Mouse (Mus musculus) thymus, adult 2 months (tissue): ENCODE data around the gene 9530003J23Rik. TPM values are rescaled to one million over a fixed set of nuclear protein-coding genes. Genes with fewer than 3 reads are reported as not detected.

Experiments
- DNase-seq: peaks from one replicate; pipeline ENCODE4 v3.0.0; 2021
- H3K27ac ChIP-seq: fragments of 200-500 bp; 2 replicates; pipeline ENCODE4 v1.5.1; 2012; ENCODE audit warnings: low read length, control low read depth; ENCODE audit not compliant: control insufficient read depth, insufficient read depth
- H3K27me3 ChIP-seq: fragments of 200-500 bp; 2 replicates; pipeline ENCODE4 v1.6.1; 2012; ENCODE audit warnings: mild to moderate bottlenecking, low read length, moderate library complexity, mixed read lengths; ENCODE audit not compliant: control insufficient read depth, insufficient read depth
- H3K36me3 ChIP-seq: fragments of 200-500 bp; 2 replicates; pipeline ENCODE4 v1.6.1; 2012; ENCODE audit warnings: mild to moderate bottlenecking, low read length, moderate library complexity; ENCODE audit not compliant: control insufficient read depth, insufficient read depth
- H3K4me1 ChIP-seq: fragments of 200-500 bp; replicated peaks from 2 replicates; pipeline ENCODE4 v1.6.1; 2012; ENCODE audit warnings: low read length; ENCODE audit not compliant: control insufficient read depth, insufficient read depth
- H3K4me3 ChIP-seq: fragments of 200-500 bp; 2 replicates; pipeline ENCODE4 v1.5.1; 2012; ENCODE audit warnings: mild to moderate bottlenecking, low read length, control low read depth, moderate library complexity; ENCODE audit not compliant: control insufficient read depth, insufficient read depth
- CTCF ChIP-seq: fragments of 200-500 bp; IDR thresholded peaks from 2 replicates; pipeline ENCODE4 v1.5.1; 2012; ENCODE audit warnings: mild to moderate bottlenecking, control low read depth, low read length, moderate library complexity, borderline replicate concordance; ENCODE audit not compliant: control insufficient read depth, poor library complexity, insufficient read depth; ENCODE audit errors: extremely low read depth
- POLR2A ChIP-seq: fragments of 200-500 bp; IDR thresholded peaks from 2 replicates; pipeline ENCODE4 v1.6.1; 2012; ENCODE audit warnings: mild to moderate bottlenecking, low read length, control low read depth, moderate library complexity; ENCODE audit not compliant: control insufficient read depth, poor library complexity, insufficient read depth; ENCODE audit errors: extremely low read depth
- WGBS: fragments of 180-500 bp; shearing (Covaris S2); methylation state at CpG from one replicate; pipeline ENCODE4 v1.1.7; 2018; 5-methylcytosine and 5-hydroxymethylcytosine counted together
- polyA plus RNA-seq: library from polyadenylated mRNA; depleted of rRNA; stranded (reverse); fragments of >200 nt; gene quantifications from 2 replicates; pipeline ENCODE4 v1.2.3, GENCODE M21; 2012

9530003J23Rik gene
- polyA plus RNA-seq, 1 experiment = not detected

DNA sequence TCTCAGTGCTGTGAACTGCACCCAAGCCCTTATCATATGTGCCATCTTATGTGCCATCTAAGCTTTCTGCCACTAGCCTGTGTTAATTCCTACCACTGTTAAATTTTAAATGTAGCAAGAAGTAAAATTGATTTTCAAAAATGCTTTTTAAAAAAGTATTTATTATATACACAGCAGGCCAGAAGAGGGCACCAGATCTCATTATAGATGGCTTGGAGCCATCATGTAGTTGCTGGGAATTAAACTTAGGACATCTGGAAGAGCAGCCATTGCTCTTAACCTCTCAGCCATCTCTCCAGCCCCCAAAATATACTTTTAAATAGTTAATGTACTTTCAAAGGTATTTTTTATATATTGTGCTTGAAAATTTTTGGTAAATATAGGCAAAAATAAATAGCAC, 33.5 kb upstream of the 9530003J23Rik start:
- H3K36me3 ChIP-seq = no peaks in the 10 kb centered on the region
- TF ChIP-seq POLR2A (no peak), CTCF (no peak)
- H3K27me3 ChIP-seq = no peaks in the 10 kb centered on the region
- no peak overlapping the region for H3K27ac ChIP-seq
- no peaks in the 10 kb centered on the region for H3K4me1 ChIP-seq
- H3K4me3 ChIP-seq = no peak overlapping the region
- no peak for DNase-seq

DNA sequence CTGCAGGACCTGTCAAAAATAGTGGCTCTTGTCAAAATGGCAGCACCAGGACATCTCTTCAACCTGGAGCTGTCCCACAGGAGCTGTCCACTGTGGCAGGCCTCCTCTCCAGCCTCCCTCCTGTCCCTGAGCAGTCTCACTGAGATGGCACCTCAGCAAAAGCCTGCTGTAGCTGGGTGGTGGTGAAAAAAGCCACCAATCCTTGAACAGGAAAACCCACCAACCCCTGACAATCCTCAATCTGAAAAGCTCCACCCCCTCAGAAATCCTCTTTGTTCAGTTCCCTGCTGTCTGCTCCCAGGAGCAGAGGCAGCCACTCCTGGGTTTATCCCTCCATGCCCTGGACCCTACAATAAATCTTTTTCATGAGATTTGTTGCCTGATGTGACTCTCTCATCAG, 21.4 kb upstream of the 9530003J23Rik start:
- H3K4me1 ChIP-seq = no peaks in the 10 kb centered on the region
- no peak overlapping the region for H3K27ac ChIP-seq
- no peak overlapping the region for H3K4me3 ChIP-seq
- DNase-seq = no peak
- H3K36me3 ChIP-seq = no peaks in the 10 kb centered on the region
- no peaks in the 10 kb centered on the region for H3K27me3 ChIP-seq
- no peak for TF ChIP-seq POLR2A
- no peak for TF ChIP-seq CTCF

DNA sequence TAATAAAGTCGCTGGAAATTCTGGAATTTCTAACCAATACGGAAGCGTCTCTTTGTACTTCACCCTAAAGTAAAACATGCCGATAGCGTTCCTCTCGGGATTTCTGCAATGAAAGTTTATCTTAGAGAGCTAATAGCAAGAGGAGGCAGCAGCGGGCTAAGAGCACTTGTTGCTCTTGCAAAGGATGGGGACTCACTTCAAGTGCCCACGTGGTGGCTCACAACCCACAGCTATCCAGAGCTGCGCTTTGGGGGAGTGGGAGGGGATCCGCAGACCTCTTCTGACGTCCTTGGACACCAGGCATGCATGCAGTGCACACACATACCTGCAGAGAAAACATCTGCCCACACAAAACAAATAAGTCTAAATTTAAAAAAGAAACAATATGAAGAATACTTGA, 2.6 kb downstream of the 9530003J23Rik start:
- Histone ChIP-seq H3K4me3 (no peak overlapping the region), H3K27ac (no peak overlapping the region), H3K36me3 (no peaks in the 10 kb centered on the region), H3K27me3 (no peaks in the 10 kb centered on the region), H3K4me1 (no peaks in the 10 kb centered on the region)
- no peak for DNase-seq
- 75% methylated on average over 11 of the region's 11 CpGs for WGBS
- TF ChIP-seq POLR2A (no peak), CTCF (no peak)

DNA sequence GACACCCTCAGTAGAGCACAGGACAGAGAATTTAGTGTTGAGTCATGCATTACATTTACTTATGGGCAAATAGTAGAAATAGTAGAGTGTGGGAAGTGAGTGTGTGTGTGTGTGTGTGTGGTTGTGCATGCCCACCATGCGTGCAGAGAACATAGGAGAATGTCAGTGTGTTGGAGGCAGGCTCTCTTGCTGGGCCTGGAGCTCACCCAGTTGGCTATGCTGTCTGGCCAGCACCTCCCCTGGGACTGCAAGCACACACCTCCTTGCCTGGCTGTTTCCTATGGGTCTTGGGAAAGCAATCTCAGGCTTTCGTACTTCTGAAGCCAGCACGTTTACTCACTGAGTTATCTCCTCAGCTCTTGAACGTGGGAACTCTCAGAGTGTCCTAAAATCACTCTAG, 3.7 kb downstream of the 9530003J23Rik start:
- H3K27ac ChIP-seq = no peak overlapping the region

DNA sequence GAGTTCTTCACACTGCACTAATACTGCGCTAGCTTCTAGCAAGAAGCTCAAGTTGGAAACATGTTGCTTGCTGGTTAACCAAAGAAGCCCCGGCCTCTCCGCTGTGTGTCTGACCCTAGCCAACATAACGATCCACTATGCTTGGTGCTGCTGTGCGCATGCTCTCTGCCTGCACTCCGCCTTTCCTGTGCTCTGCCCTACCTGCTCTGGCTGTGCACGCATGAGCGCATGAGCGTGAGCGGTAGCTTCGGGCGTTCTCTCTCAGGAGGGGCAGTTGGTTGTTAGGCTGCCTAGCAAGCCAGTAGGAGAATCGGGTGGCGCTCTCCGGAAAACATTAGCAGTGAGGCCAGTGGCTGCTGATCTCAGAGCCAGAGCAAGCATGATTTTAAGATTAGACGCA, 8.7 kb downstream of the 9530003J23Rik start:
- Histone ChIP-seq H3K27ac (no peak overlapping the region), H3K4me3 (no peak overlapping the region), H3K36me3 (no peaks in the 10 kb centered on the region), H3K27me3 (no peaks in the 10 kb centered on the region), H3K4me1 (no peaks in the 10 kb centered on the region)
- TF ChIP-seq CTCF = no peak
- no peak for TF ChIP-seq POLR2A
- 84% methylated on average over 16 of the region's 16 CpGs for WGBS
- DNase-seq = no peak

More for the DNA sequence above, 3.7 kb downstream of the 9530003J23Rik start:
- Histone ChIP-seq H3K36me3 (no peaks in the 10 kb centered on the region), H3K27me3 (no peaks in the 10 kb centered on the region), H3K4me1 (no peaks in the 10 kb centered on the region), H3K4me3 (no peak overlapping the region)
- TF ChIP-seq POLR2A (no peak), CTCF (no peak)
- no peak for DNase-seq
- WGBS = 86% methylated on average over 4 of the region's 4 CpGs

DNA sequence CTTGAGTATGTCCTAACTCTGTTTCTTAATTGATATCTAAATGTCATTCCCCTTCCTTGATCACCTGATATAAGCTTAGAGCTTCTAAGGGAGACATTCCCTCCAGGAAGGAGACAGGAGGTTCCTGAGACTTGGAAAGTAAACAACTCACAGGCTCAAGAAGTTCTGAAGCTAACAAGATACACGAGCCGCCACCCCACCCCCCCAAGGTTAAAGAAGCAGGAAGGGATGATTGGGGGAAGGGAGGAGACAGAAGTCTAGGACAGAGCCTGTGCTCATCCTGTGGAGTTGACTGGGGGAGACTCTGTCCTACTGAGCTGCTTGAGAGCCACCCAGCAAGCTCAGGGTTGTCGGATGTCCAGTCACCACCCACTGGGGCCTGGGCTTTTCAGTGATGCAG, 12.5 kb downstream of the 9530003J23Rik start:
- Histone ChIP-seq H3K27me3 (no peaks in the 10 kb centered on the region), H3K36me3 (peaks cover 14% of the 10 kb centered on the region), H3K4me1 (peaks cover 6% of the 10 kb centered on the region; the same call in 1 of the 2 replicates), H3K4me3 (no peak overlapping the region), H3K27ac (no peak overlapping the region)
- TF ChIP-seq CTCF (no peak), POLR2A (no peak)
- DNase-seq = no peak
- 97% methylated on average over 3 of the region's 3 CpGs for WGBS

DNA sequence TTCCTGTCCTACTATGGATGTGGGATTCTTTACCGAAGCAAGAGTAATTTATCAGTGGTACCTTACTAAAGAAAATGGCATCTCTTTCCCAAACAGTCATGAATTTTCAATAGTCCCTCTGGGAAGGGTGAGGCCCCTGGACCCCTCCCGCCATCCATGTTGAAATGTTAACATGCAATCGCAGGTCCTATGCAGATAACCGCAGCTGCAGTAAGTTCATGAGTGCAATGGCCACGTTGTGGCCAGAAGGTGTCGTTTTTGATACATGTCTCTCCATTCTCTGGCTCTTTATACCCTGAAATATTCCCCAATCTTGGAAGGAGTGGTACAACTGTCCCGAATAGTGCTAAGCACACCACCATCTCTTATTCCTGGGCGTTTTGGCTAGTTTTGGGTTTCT, 13.4 kb downstream of the 9530003J23Rik start:
- Histone ChIP-seq H3K4me1 (peaks cover 6% of the 10 kb centered on the region; the same call in 1 of the 2 replicates), H3K4me3 (no peak overlapping the region), H3K36me3 (peaks cover 23% of the 10 kb centered on the region), H3K27me3 (no peaks in the 10 kb centered on the region), H3K27ac (no peak overlapping the region)
- DNase-seq = no peak
- TF ChIP-seq CTCF = no peak
- no peak for TF ChIP-seq POLR2A
- WGBS = 74% methylated on average over 8 of the region's 8 CpGs
